Mouse (Mus musculus) CD4-positive helper T cell, adult 2 months (primary cell): ENCODE measurements at regions not wholly inside any gene's neighbourhood (a gene's known extent, or its start where the extent isn't known, plus 50 kb on each side); places are given as distances from the start of the nearest gene placed in this dataset.

Experiments used
- DNase-seq: peaks from one replicate; pipeline ENCODE4 v3.0.0-alpha.2; 2012; ENCODE audit warnings: low read depth, missing footprints, low spot score

GRCm38 (mm10) chr5:106321023-106321422 is 136.9 kb downstream of the Barhl2 start:
- no peak for DNase-seq

- no peak for DNase-seq
These were observed 137.9 kb downstream of the Barhl2 start for GRCm38 (mm10) chr5:106320039-106320438.

- no peak for DNase-seq
These were observed 139.7 kb downstream of the Barhl2 start for GRCm38 (mm10) chr5:106318246-106318645.

- no peak for DNase-seq
These were observed 144.1 kb downstream of the Barhl2 start for GRCm38 (mm10) chr5:106313874-106314273.

GRCm38 (mm10) chr5:106301372-106301771 is 156.6 kb downstream of the Barhl2 start:
- DNase-seq = no peak

- DNase-seq = no peak
These were observed 161.2 kb downstream of the Barhl2 start for GRCm38 (mm10) chr5:106296721-106297120.

GRCm38 (mm10) chr5:106295993-106296392 is 162.0 kb downstream of the Barhl2 start:
- no peak for DNase-seq

- DNase-seq = no peak
These were observed 162.4 kb downstream of the Barhl2 start for GRCm38 (mm10) chr5:106295538-106295937.

GRCm38 (mm10) chr5:106292387-106293229 is 165.4 kb downstream of the Barhl2 start:
- no peak for DNase-seq

GRCm38 (mm10) chr5:106285152-106285551 is 172.8 kb downstream of the Barhl2 start:
- DNase-seq = no peak

GRCm38 (mm10) chr5:106284731-106285130 is 173.2 kb downstream of the Barhl2 start:
- no peak for DNase-seq

- DNase-seq = no peak
These were observed 175.3 kb downstream of the Barhl2 start for GRCm38 (mm10) chr5:106282646-106283045.

GRCm38 (mm10) chr5:106277786-106278185 is 180.2 kb downstream of the Barhl2 start:
- DNase-seq = no peak

- DNase-seq = no peak
These were observed 180.7 kb downstream of the Barhl2 start for GRCm38 (mm10) chr5:106277231-106277630.

- no peak for DNase-seq
These were observed 181.8 kb downstream of the Barhl2 start for GRCm38 (mm10) chr5:106276186-106276585.

- no peak for DNase-seq
These were observed 183.3 kb downstream of the Barhl2 start for GRCm38 (mm10) chr5:106274617-106275016.

- DNase-seq = no peak
These were observed 193.4 kb downstream of the Barhl2 start for GRCm38 (mm10) chr5:106264536-106264935.

- DNase-seq = no peak
These were observed 200.8 kb downstream of the Barhl2 start for GRCm38 (mm10) chr5:106257179-106257578.

- no peak for DNase-seq
These were observed 228.8 kb downstream of the Barhl2 start for GRCm38 (mm10) chr5:106229154-106229553.

GRCm38 (mm10) chr5:106224141-106224540 is 233.8 kb downstream of the Barhl2 start:
- no peak for DNase-seq

GRCm38 (mm10) chr5:106209543-106209942 is 248.4 kb downstream of the Barhl2 start:
- DNase-seq = no peak

GRCm38 (mm10) chr5:106207706-106208105 is 250.3 kb downstream of the Barhl2 start:
- DNase-seq = no peak

- no peak for DNase-seq
These were observed 252.2 kb downstream of the Barhl2 start for GRCm38 (mm10) chr5:106205724-106206123.
